Mouse (Mus musculus) lung, postnatal 0 days (tissue): Measurements from ENCODE around the gene Kcna5.

Source experiments
- CTCF ChIP-seq: IDR thresholded peaks from 2 replicates; pipeline ENCODE4 v1.5.1; 2016; ENCODE audit warnings: antibody characterized with exemption, mild to moderate bottlenecking
- EP300 ChIP-seq: IDR thresholded peaks from 2 replicates; pipeline ENCODE4 v1.6.1; 2016; ENCODE audit warnings: antibody characterized with exemption, mild to moderate bottlenecking, control low read depth

DNA sequence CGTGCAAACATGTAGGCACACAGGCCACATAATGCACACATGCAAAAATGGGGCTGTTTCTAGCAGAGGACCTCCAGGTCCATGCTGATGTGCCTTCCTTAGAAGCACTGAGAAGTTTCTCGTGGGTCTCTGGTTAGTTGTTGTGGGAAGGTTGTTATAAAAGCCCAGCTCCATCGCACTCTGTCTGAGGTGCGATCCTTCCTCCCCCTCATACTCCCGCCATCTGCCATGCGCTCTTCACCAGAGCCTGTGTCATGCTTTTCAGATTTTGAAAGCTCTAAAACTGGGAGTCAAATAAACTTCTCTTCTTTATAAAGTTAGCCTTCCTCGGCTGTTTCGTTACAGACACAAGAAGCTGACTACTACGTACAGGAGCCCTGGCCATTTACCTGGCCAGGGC, 32.1 kb upstream of the Kcna5 start:
- TF ChIP-seq CTCF: no peak
- no peak for TF ChIP-seq EP300
